Mouse (Mus musculus): ENCODE measurements around the gene Wdr41. TPM values are rescaled to one million over a fixed set of nuclear protein-coding genes. Genes with fewer than 3 reads are reported as not detected.

Gene Wdr41
- polyA plus RNA-seq, 2 experiments = 3.9 to 5.3 TPM

GRCm38 (mm10) chr13:94990516-94990915, 14.4 kb downstream of the Wdr41 start:
- no peaks in the 10 kb centered on the region for H3K9me3 ChIP-seq (ENCODE audit: control insufficient read depth, low read length)
- H3K9ac ChIP-seq (replicated peaks) = no peak overlapping the region
- H3K36me3 ChIP-seq (replicated peaks; ENCODE audit: control insufficient read depth, insufficient read depth, low read depth) = no peaks in the 10 kb centered on the region
- no peak for ATAC-seq (ENCODE audit: insufficient read depth)
- DNase-seq (ENCODE audit: low read depth in 3 of 3, low spot score in 3 of 3) = no peak
- peaks cover 0 to 4% of the 10 kb centered on the region in 2 experiments; a peak in 1 of 4 replicates for H3K4me1 ChIP-seq (replicated peaks; ENCODE audit: control insufficient read depth in 2 of 2, insufficient read depth in 2 of 2, low read length in 1 of 2)
- WGBS (ENCODE audit: insufficient replicate concordance) = 50% methylated on average over 5 of the region's 5 CpGs
- H3K27me3 ChIP-seq (ENCODE audit: control insufficient read depth, insufficient read depth, low read length) = no peaks in the 10 kb centered on the region
- H3K27ac ChIP-seq = no peak overlapping the region
- H3K4me3 ChIP-seq (ENCODE audit: insufficient read depth in 1 of 2, low read depth in 2 of 2, low read length in 2 of 2) = no peak overlapping the region
- no peak overlapping the region for H3K4me2 ChIP-seq (ENCODE audit: low read depth)
- TF ChIP-seq EP300 (IDR thresholded peaks at IDR 0.05; ENCODE audit: low read depth) (no peak), CTCF (IDR thresholded peaks at IDR 0.05; ENCODE audit: low read depth) (no peak)

- 52% methylated on average over 8 of the region's 8 CpGs for WGBS (ENCODE audit: insufficient replicate concordance)
- H3K36me3 ChIP-seq (replicated peaks; ENCODE audit: control insufficient read depth, insufficient read depth, low read depth) = no peaks in the 10 kb centered on the region
- no peaks in the 10 kb centered on the region for H3K27me3 ChIP-seq (ENCODE audit: control insufficient read depth, insufficient read depth, low read length)
- ATAC-seq (ENCODE audit: insufficient read depth) (no peak), DNase-seq (ENCODE audit: low read depth in 3 of 3, low spot score in 3 of 3) (no peak)
- no peak overlapping the region for H3K4me3 ChIP-seq (ENCODE audit: insufficient read depth in 1 of 2, low read depth in 2 of 2, low read length in 2 of 2)
- H3K4me2 ChIP-seq (ENCODE audit: low read depth) = no peak overlapping the region
- H3K9me3 ChIP-seq (ENCODE audit: control insufficient read depth, low read length) = no peaks in the 10 kb centered on the region
- H3K4me1 ChIP-seq (replicated peaks; ENCODE audit: control insufficient read depth in 2 of 2, insufficient read depth in 2 of 2, low read length in 1 of 2) = no peaks in the 10 kb centered on the region
- H3K9ac ChIP-seq (replicated peaks) = no peak overlapping the region
- TF ChIP-seq EP300 (IDR thresholded peaks at IDR 0.05; ENCODE audit: low read depth) = no peak
- no peak for TF ChIP-seq CTCF (IDR thresholded peaks at IDR 0.05; ENCODE audit: low read depth)
- no peak overlapping the region for H3K27ac ChIP-seq
These were observed 31.1 kb downstream of the Wdr41 start for GRCm38 (mm10) chr13:95007281-95007680.

GRCm38 (mm10) chr13:95009261-95009660, 33.1 kb downstream of the Wdr41 start:
- WGBS (ENCODE audit: insufficient replicate concordance) = 74% methylated on average over 7 of the region's 7 CpGs
- TF ChIP-seq CTCF (IDR thresholded peaks at IDR 0.05; ENCODE audit: low read depth) = no peak
- TF ChIP-seq EP300 (IDR thresholded peaks at IDR 0.05; ENCODE audit: low read depth) = no peak
- no peak for DNase-seq (ENCODE audit: low read depth in 3 of 3, low spot score in 3 of 3)

GRCm38 (mm10) chr13:95011546-95012257, 35.6 kb downstream of the Wdr41 start:
- no peak overlapping the region for H3K4me2 ChIP-seq (ENCODE audit: low read depth)
- no peak for TF ChIP-seq CTCF (IDR thresholded peaks at IDR 0.05; ENCODE audit: low read depth)
- TF ChIP-seq EP300 (IDR thresholded peaks at IDR 0.05; ENCODE audit: low read depth) = no peak
- no peak for ATAC-seq (ENCODE audit: insufficient read depth)
- H3K27ac ChIP-seq = no peak overlapping the region
- H3K36me3 ChIP-seq (replicated peaks; ENCODE audit: control insufficient read depth, insufficient read depth, low read depth) = no peaks in the 10 kb centered on the region
- H3K4me3 ChIP-seq (ENCODE audit: insufficient read depth in 1 of 2, low read depth in 2 of 2, low read length in 2 of 2) = no peak overlapping the region
- H3K9me3 ChIP-seq (ENCODE audit: control insufficient read depth, low read length) = no peaks in the 10 kb centered on the region
- DNase-seq (ENCODE audit: low read depth in 3 of 3, low spot score in 3 of 3) = no peak
- WGBS (ENCODE audit: insufficient replicate concordance) = 69% methylated on average over 7 of the region's 7 CpGs
- H3K27me3 ChIP-seq (ENCODE audit: control insufficient read depth, insufficient read depth, low read length) = no peaks in the 10 kb centered on the region
- H3K9ac ChIP-seq (replicated peaks) = no peak overlapping the region
- H3K4me1 ChIP-seq (replicated peaks; ENCODE audit: control insufficient read depth in 2 of 2, insufficient read depth in 2 of 2, low read length in 1 of 2) = no peaks in the 10 kb centered on the region

More at GRCm38 (mm10) chr13:95009261-95009660, 33.1 kb downstream of the Wdr41 start:
- H3K27me3 ChIP-seq (ENCODE audit: control insufficient read depth, insufficient read depth, low read length) = no peaks in the 10 kb centered on the region
- H3K4me2 ChIP-seq (ENCODE audit: low read depth) = no peak overlapping the region
- H3K9ac ChIP-seq (replicated peaks) = no peak overlapping the region
- no peak overlapping the region for H3K27ac ChIP-seq
- ATAC-seq (ENCODE audit: insufficient read depth) = no peak
- no peaks in the 10 kb centered on the region for H3K9me3 ChIP-seq (ENCODE audit: control insufficient read depth, low read length)
- no peaks in the 10 kb centered on the region for H3K4me1 ChIP-seq (replicated peaks; ENCODE audit: control insufficient read depth in 2 of 2, insufficient read depth in 2 of 2, low read length in 1 of 2)
- H3K4me3 ChIP-seq (ENCODE audit: insufficient read depth in 1 of 2, low read depth in 2 of 2, low read length in 2 of 2) = no peak overlapping the region
- H3K36me3 ChIP-seq (replicated peaks; ENCODE audit: control insufficient read depth, insufficient read depth, low read depth) = no peaks in the 10 kb centered on the region

- H3K27ac ChIP-seq = no peak overlapping the region
- H3K9me3 ChIP-seq (ENCODE audit: control insufficient read depth, low read length) = no peaks in the 10 kb centered on the region
- H3K4me2 ChIP-seq (ENCODE audit: low read depth) = no peak overlapping the region
- 73% methylated on average over 6 of the region's 6 CpGs for WGBS (ENCODE audit: insufficient replicate concordance)
- no peak for TF ChIP-seq CTCF (IDR thresholded peaks at IDR 0.05; ENCODE audit: low read depth)
- TF ChIP-seq EP300 (IDR thresholded peaks at IDR 0.05; ENCODE audit: low read depth) = no peak
- no peaks in the 10 kb centered on the region for H3K27me3 ChIP-seq (ENCODE audit: control insufficient read depth, insufficient read depth, low read length)
- H3K4me1 ChIP-seq (replicated peaks; ENCODE audit: control insufficient read depth in 2 of 2, insufficient read depth in 2 of 2, low read length in 1 of 2) = no peaks in the 10 kb centered on the region
- no peak overlapping the region for H3K4me3 ChIP-seq (ENCODE audit: insufficient read depth in 1 of 2, low read depth in 2 of 2, low read length in 2 of 2)
- no peak for ATAC-seq (ENCODE audit: insufficient read depth)
- H3K36me3 ChIP-seq (replicated peaks; ENCODE audit: control insufficient read depth, insufficient read depth, low read depth) = no peaks in the 10 kb centered on the region
- no peak for DNase-seq (ENCODE audit: low read depth in 3 of 3, low spot score in 3 of 3)
- H3K9ac ChIP-seq (replicated peaks) = no peak overlapping the region
These were observed 41.1 kb downstream of the Wdr41 start for GRCm38 (mm10) chr13:95017278-95017677.
